In genomic region chr9:110778559-110778958, GRCm38 (mm10) we compare ENCODE assay signal across 29 mouse cellular contexts. TPM values are rescaled to one million over a fixed set of nuclear protein-coding genes. Genes with fewer than 3 reads are reported as not detected.
DNase-seq lines count a peak whose midpoint lies in the region; ATAC-seq and TF ChIP-seq lines count a peak whose summit lies in the region.
"Had no signal": no experiment of that assay in that cellular context is flagged by ENCODE, and none has a peak within 500 bp of the region (broad histone marks: within the 10 kb centered on the region; RNA-seq: fewer than 3 reads in every experiment).

No protein-coding gene starts in this region.

- no peaks in the 10 kb centered on the region for H3K9me3 ChIP-seq in kidney, postnatal 0 days (replicated peaks; ENCODE audit: low read length)
- no peaks in the 10 kb centered on the region for H3K9me3 ChIP-seq in lung, embryonic 14.5 days (ENCODE audit: low read depth, low read length)
- H3K9me3 ChIP-seq: embryonic facial prominence, embryonic 13.5 days; forebrain, embryonic 12.5 days; hindbrain, embryonic 12.5 days; intestine, embryonic 15.5 days; limb, embryonic 12.5 days; liver, embryonic 13.5 days; midbrain, embryonic 13.5 days; neural tube, embryonic 12.5 days had no signal

- H3K27me3 ChIP-seq in kidney, postnatal 0 days (ENCODE audit: insufficient read depth, low read length), result no peaks in the 10 kb centered on the region
- no peaks in the 10 kb centered on the region for H3K27me3 ChIP-seq in lung, embryonic 14.5 days (ENCODE audit: insufficient read depth, low read length)

- no peak overlapping the region for H3K4me2 ChIP-seq in kidney, postnatal 0 days (ENCODE audit: low read length)
- H3K4me2 ChIP-seq in lung, embryonic 14.5 days, result no peak overlapping the region
- H3K4me2 ChIP-seq: embryonic facial prominence, embryonic 13.5 days; forebrain, embryonic 12.5 days; heart, embryonic 11.5 days; hindbrain, embryonic 12.5 days; intestine, embryonic 15.5 days; limb, embryonic 12.5 days; liver, embryonic 13.5 days; midbrain, embryonic 13.5 days; neural tube, embryonic 12.5 days had no signal

- H3K4me1 ChIP-seq in kidney, postnatal 0 days (replicated peaks; ENCODE audit: insufficient read depth, low read length), result 0 out of 2 replicates have a peak, but pooled peaks cover 3% of the 10 kb centered on the region
- peaks cover 10% of the 10 kb centered on the region; the same call in 1 of the 2 replicates for H3K4me1 ChIP-seq in lung, embryonic 14.5 days (ENCODE audit: insufficient read depth)
- no peaks in the 10 kb centered on the region for H3K4me1 ChIP-seq in lung, adult 2 months (ENCODE audit: control insufficient read depth, insufficient read depth, low read length)

- no peak overlapping the region for H3K27ac ChIP-seq in kidney, postnatal 0 days
- no peak overlapping the region for H3K27ac ChIP-seq in lung, embryonic 14.5 days (ENCODE audit: low read depth)
- H3K27ac ChIP-seq: embryonic facial prominence, embryonic 13.5 days; forebrain, embryonic 12.5 days; hindbrain, embryonic 12.5 days; hindbrain, postnatal 0 days; intestine, embryonic 15.5 days; limb, embryonic 12.5 days; liver, embryonic 13.5 days; macrophage; midbrain, embryonic 13.5 days; neural tube, embryonic 12.5 days had no signal

- ATAC-seq in kidney, postnatal 0 days (replicated peaks; ENCODE audit: low FRiP score, low read depth), result no peak
- no peak for ATAC-seq in lung, embryonic 14.5 days (ENCODE audit: insufficient read depth)
- ATAC-seq: forebrain, postnatal 0 days; hindbrain, postnatal 0 days; intestine, embryonic 15.5 days; lung, postnatal 0 days; midbrain, embryonic 13.5 days had no signal

- TF ChIP-seq CTCF in kidney, postnatal 0 days (IDR thresholded peaks at IDR 0.05; ENCODE audit: low read depth), result peak; percentile 28; the same call in 1 of the 2 replicates
- 0 out of 2 replicates have a peak, but pooled peaks have one; percentile 6 for TF ChIP-seq CTCF in lung, embryonic 14.5 days (IDR thresholded peaks at IDR 0.05; ENCODE audit: low read depth)
- no peak for TF ChIP-seq CTCF in lung, adult 2 months (IDR thresholded peaks at IDR 0.05; ENCODE audit: insufficient read depth, low read length)

- no peak for DNase-seq in kidney, postnatal 0 days (ENCODE audit: low spot score)
- no peak for DNase-seq in kidney, adult 18-20 months
- DNase-seq in lung, embryonic 14.5 days, result no peak
- no peak for DNase-seq in lung, adult 2 months
- DNase-seq in A20 (ENCODE audit: low read depth, low spot score), result peak; percentile 22
- peak; percentile 6 for DNase-seq in NIH3T3 (ENCODE audit: low read depth)
- DNase-seq in frontal cortex, postnatal 36 days (ENCODE audit: low spot score in 2 of 2), result no peak
- DNase-seq: cerebellum, adult 11 months; cerebellum, adult 9-10 months; forebrain, postnatal 0 days; gastrocnemius, postnatal 25 days; heart, adult 18-20 months; heart, postnatal 36 days; layer of hippocampus, adult 9-11 months; liver, embryonic 13.5 days had no signal

- WGBS in kidney, postnatal 0 days, result 82% methylated on average over 7 of the region's 7 CpGs
- WGBS in lung, embryonic 14.5 days, result 72% methylated on average over 7 of the region's 7 CpGs
- 87% methylated on average over 7 of the region's 7 CpGs for WGBS in lung, adult 2 months

- no peak for TF ChIP-seq POLR2A in lung, adult 2 months (IDR thresholded peaks at IDR 0.05; ENCODE audit: borderline replicate concordance, extremely low read depth, low read depth, low read length)

- H3K9ac ChIP-seq in kidney, postnatal 0 days (ENCODE audit: low read depth, low read length), result no peak overlapping the region
- no peak overlapping the region for H3K9ac ChIP-seq in lung, embryonic 14.5 days
- H3K9ac ChIP-seq: embryonic facial prominence, embryonic 13.5 days; forebrain, embryonic 12.5 days; forebrain, postnatal 0 days; hindbrain, embryonic 12.5 days; intestine, embryonic 15.5 days; limb, embryonic 12.5 days; liver, embryonic 13.5 days; midbrain, embryonic 13.5 days; neural tube, embryonic 12.5 days had no signal

- H3K4me3 ChIP-seq in kidney, postnatal 0 days (replicated peaks; ENCODE audit: low read depth, low read length), result no peak overlapping the region
- H3K4me3 ChIP-seq in lung, embryonic 14.5 days (ENCODE audit: low read depth, low read length), result no peak overlapping the region
- H3K4me3 ChIP-seq in lung, adult 2 months (replicated peaks; ENCODE audit: extremely low read depth, low read depth, low read length), result no peak overlapping the region
- H3K4me3 ChIP-seq: embryonic facial prominence, embryonic 13.5 days; forebrain, embryonic 12.5 days; hindbrain, embryonic 12.5 days; intestine, embryonic 15.5 days; limb, embryonic 12.5 days; liver, embryonic 13.5 days; midbrain, embryonic 13.5 days; neural tube, embryonic 12.5 days had no signal

- H3K36me3 ChIP-seq in kidney, postnatal 0 days (ENCODE audit: insufficient read depth, low read length), result no peaks in the 10 kb centered on the region
- H3K36me3 ChIP-seq in lung, embryonic 14.5 days (ENCODE audit: insufficient read depth), result no peaks in the 10 kb centered on the region
- H3K36me3 ChIP-seq: embryonic facial prominence, embryonic 13.5 days; forebrain, embryonic 12.5 days; hindbrain, embryonic 12.5 days; intestine, embryonic 15.5 days; limb, embryonic 12.5 days; liver, embryonic 13.5 days; midbrain, embryonic 13.5 days; neural tube, embryonic 12.5 days had no signal

RNA-seq across cellular contexts. Expression of gene Prss42, which starts 19.4 kb away (rescaled TPM):
- not detected in 2 replicates for polyA plus RNA-seq in kidney, postnatal 0 days (2015; fragmentation: Nextera tagmentation; extraction: Ambion mirVana)
- polyA plus RNA-seq in lung, embryonic 14.5 days (2014; fragmentation: Nextera tagmentation; extraction: Ambion mirVana), result not detected in 2 replicates
- polyA plus RNA-seq in lung, adult 2 months (2012; rRNA removed), result not detected in 2 replicates
- polyA plus RNA-seq: embryonic facial prominence, embryonic 13.5 days; forebrain, embryonic 12.5 days; forebrain, postnatal 0 days; heart, embryonic 11.5 days; heart, embryonic 16.5 days; hindbrain, embryonic 12.5 days; hindbrain, postnatal 0 days; intestine, embryonic 15.5 days; kidney, embryonic 16.5 days; limb, embryonic 12.5 days; liver, embryonic 13.5 days; lung, postnatal 0 days; macrophage; midbrain, embryonic 13.5 days; neural tube, embryonic 12.5 days; thymus, postnatal 0 days had no signal

RNA-seq across cellular contexts. Expression of gene Pth1r, which starts 31.6 kb away (rescaled TPM):
- 179 and 192 TPM in 2 replicates for polyA plus RNA-seq in kidney, postnatal 0 days (2015; fragmentation: Nextera tagmentation; extraction: Ambion mirVana)
- polyA plus RNA-seq in lung, embryonic 14.5 days (2014; fragmentation: Nextera tagmentation; extraction: Ambion mirVana), result 88.6 and 97.8 TPM in 2 replicates
- 13.8 and 14.0 TPM in 2 replicates for polyA plus RNA-seq in lung, adult 2 months (2012; rRNA removed)

RNA-seq across cellular contexts. Expression of gene Prss44, which starts 35.2 kb away (rescaled TPM):
- not detected in 2 replicates for polyA plus RNA-seq in kidney, postnatal 0 days (2015; fragmentation: Nextera tagmentation; extraction: Ambion mirVana)
- not detected in 2 replicates for polyA plus RNA-seq in lung, embryonic 14.5 days (2014; fragmentation: Nextera tagmentation; extraction: Ambion mirVana)
- polyA plus RNA-seq in lung, adult 2 months (2012; rRNA removed), result not detected in 2 replicates
- polyA plus RNA-seq: embryonic facial prominence, embryonic 13.5 days; forebrain, embryonic 12.5 days; forebrain, postnatal 0 days; heart, embryonic 11.5 days; heart, embryonic 16.5 days; hindbrain, embryonic 12.5 days; hindbrain, postnatal 0 days; intestine, embryonic 15.5 days; kidney, embryonic 16.5 days; limb, embryonic 12.5 days; liver, embryonic 13.5 days; lung, postnatal 0 days; macrophage; midbrain, embryonic 13.5 days; neural tube, embryonic 12.5 days had no signal

RNA-seq across cellular contexts. Expression of gene Myl3, which starts 36.9 kb away (rescaled TPM):
- 1.1 and 1.5 TPM in 2 replicates for polyA plus RNA-seq in kidney, postnatal 0 days (2015; fragmentation: Nextera tagmentation; extraction: Ambion mirVana)
- polyA plus RNA-seq in lung, embryonic 14.5 days (2014; fragmentation: Nextera tagmentation; extraction: Ambion mirVana), result 1.9 TPM in 2 replicates
- polyA plus RNA-seq in lung, adult 2 months (2012; rRNA removed), result 10.8 and 214 TPM in 2 replicates
- polyA plus RNA-seq: macrophage; midbrain, embryonic 13.5 days had no signal

RNA-seq across cellular contexts. Expression of gene Prss43, which starts 47.9 kb away (rescaled TPM):
- polyA plus RNA-seq in kidney, postnatal 0 days (2015; fragmentation: Nextera tagmentation; extraction: Ambion mirVana), result not detected in 2 replicates
- not detected in 2 replicates for polyA plus RNA-seq in lung, embryonic 14.5 days (2014; fragmentation: Nextera tagmentation; extraction: Ambion mirVana)
- not detected in 2 replicates for polyA plus RNA-seq in lung, adult 2 months (2012; rRNA removed)
- polyA plus RNA-seq: embryonic facial prominence, embryonic 13.5 days; forebrain, embryonic 12.5 days; forebrain, postnatal 0 days; heart, embryonic 11.5 days; heart, embryonic 16.5 days; hindbrain, embryonic 12.5 days; intestine, embryonic 15.5 days; kidney, embryonic 16.5 days; limb, embryonic 12.5 days; liver, embryonic 13.5 days; lung, postnatal 0 days; macrophage; midbrain, embryonic 13.5 days; neural tube, embryonic 12.5 days; thymus, postnatal 0 days had no signal

Comparison
In these comparisons a context has a peak if more than half of its experiments do, and no peak if none do; other contexts are left out.
1. DNase-seq: peak in A20 (single experiment) and NIH3T3 (single experiment); none in kidney, postnatal 0 days (single experiment), kidney, adult 18-20 months (single experiment), lung, embryonic 14.5 days (single experiment), lung, adult 2 months (single experiment) and frontal cortex, postnatal 36 days (0 of 2).